Mouse (Mus musculus) megakaryocyte-erythroid progenitor cell, adult 5-6 weeks (primary cell): ENCODE measurements at regions not wholly inside any gene's neighbourhood (a gene's known extent, or its start where the extent isn't known, plus 50 kb on each side); places are given as distances from the start of the nearest gene placed in this dataset.

Experiments
- ATAC-seq: replicated peaks from 2 replicates; pipeline ENCODE4 v1.8.0; 2016; ENCODE audit warnings: mild to moderate bottlenecking, inconsistent platforms; ENCODE audit not compliant: severe bottlenecking, poor library complexity, low FRiP score, low TSS enrichment

DNA sequence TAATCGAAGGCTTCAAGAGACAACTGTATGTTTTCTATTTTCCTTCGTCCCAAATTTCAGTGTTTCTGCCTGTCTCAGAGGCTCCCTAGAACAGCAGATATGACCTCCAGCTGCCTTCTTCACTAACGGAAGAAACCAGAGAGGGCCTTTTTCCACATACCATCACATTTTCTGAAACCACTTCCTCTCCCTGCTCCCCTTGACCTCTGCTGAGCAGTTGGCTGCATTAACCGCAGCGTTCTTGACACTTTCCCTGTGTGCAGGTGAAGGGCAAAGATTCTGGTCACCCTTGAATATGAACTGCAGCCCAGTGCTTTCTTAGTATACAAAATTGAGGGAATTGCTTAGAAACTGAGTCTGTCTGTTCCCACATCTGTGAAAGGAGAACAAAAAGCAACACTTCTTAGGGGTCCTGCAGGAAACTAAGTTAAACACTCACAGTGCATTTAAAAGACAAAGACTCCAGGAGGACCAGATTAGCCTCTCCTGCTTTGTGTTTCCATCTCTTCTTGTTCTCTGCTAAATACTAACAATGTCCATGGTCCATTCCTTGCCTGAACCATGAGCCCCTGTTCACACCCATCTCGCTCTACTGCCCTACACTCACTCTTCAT is 98.4 kb downstream of the Akap11 start:
- ATAC-seq: no peak

DNA sequence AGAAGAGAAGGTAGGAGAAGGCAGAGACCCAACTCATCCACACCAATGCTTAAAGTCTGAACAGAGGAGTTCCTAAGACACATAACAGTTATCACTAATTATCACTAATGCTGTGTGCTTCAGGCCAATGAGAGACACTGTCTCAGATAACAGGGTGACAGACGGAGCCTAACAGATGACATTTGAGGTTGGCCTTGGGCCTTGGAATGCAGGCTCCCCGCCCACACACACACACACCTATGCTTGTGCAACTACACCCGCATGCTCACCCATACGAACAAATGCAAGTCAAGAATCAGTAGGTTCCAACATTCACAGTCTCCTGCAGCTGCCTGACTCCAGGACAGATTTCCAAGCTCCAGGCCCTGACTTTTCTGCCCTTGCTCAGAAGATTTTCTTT is 100.0 kb downstream of the Akap11 start:
- no peak for ATAC-seq

DNA sequence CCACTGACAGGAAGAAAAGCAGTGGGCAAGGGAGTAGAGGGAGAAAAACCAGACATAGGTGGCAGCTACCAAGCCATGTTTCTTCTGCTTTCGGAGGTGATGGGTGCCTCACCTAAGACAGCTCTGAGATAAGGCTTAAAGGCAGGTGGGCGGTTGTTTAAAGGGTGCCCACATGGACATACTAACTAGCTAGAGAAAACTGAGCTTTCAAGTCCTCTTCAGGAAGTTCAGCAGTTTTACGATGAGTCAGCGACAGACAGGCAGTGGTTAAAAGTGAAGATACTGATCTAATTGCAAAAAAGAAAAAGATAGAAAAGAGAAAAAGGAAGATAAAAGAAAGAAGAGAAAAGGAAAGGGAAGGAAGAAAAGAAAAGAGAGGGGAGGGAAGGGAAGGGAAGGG is 100.6 kb downstream of the Akap11 start:
- ATAC-seq: no peak

DNA sequence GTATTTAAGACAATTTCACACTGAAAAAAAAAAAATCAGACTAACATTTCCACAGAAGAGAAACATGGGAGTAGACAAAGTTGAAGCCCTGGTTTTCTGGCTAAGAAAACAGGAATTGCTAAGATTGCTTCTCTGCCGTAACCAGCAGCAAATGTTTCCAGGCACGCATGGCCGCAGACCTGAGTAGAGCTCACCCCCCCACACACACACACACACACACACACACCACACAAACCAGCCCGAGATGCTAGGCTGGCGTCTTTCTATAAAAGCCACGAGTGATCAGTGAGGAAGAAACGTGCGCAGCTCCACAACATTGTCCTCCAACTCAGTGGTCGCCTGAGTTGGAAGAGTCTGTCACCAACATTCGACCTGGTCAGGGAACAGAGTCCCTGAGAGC is 101.0 kb downstream of the Akap11 start:
- ATAC-seq: no peak

DNA sequence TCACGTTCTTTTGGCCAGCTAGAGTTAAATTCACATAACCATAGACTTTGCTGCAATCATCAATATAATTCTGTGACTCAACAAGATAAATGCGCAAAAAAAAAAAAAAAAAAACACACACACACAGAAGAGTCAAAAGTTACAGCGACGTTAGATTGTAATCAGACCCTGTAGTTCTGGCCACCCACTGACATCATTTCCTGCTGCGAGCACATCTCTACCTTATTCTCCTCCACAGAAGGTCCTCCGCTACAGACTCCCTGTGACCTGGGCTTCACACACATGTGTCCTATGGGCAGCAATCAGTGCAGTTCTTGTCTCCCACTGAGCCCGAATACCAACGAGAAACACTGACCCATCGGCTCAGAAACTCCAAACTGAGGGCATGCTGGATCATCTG is 101.9 kb downstream of the Akap11 start:
- no peak for ATAC-seq

DNA sequence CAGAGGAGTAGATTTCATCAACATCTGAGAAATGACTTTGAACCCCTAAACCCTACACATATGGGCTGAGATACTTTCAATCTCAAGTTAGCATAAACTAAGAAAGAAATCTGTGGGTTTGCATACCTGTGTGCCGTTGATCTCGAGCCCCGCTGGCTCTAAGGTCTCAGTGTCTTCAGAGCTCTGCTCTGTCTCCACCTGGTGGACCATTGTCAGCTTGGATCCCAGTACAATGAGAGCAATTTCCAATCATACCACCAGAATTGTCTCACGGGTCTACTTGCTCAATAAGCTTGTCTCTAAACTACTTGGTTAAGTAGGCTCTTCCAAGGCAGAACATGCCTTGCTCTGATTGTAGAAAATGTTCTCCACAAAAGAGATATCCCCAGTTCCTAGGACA is 102.5 kb downstream of the Akap11 start:
- no peak for ATAC-seq

DNA sequence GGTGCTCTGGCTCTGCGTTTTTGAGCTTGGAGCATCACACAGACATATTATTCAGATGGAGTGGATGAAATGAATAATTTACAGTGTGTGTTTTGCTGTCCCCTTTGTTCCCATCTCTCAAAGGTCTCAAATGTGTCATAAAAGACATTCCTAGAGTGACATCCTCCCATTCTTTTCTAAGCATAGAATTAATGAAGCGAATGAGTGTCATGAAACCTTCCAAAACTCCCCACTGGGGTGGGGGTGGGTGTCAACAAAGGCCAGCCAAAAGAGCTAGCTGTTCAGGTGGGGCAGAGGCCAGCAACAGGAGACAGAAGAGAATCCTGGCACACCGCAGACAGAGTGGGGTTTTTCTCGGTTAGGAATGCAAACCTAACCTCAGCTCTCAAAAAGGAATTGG is 104.1 kb downstream of the Akap11 start:
- no peak for ATAC-seq

DNA sequence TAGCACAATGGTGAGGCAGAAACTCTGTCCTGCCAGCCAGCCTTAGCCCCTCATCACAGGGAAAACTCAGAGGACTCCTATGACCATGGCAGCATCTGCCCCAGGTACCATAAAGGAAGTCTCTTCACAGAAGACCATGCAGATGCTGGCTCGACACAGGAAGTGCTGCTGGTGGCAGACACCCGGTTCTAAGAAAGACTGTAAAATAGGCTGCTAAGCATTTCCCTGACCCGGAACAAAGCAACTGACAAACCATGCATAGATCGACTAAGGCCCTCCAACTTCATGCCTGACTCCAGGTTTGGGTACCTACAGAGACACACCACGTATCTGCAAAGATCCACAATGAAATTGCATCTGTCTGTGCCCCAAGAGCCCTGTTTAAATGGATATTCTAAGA is 104.7 kb downstream of the Akap11 start:
- no peak for ATAC-seq

DNA sequence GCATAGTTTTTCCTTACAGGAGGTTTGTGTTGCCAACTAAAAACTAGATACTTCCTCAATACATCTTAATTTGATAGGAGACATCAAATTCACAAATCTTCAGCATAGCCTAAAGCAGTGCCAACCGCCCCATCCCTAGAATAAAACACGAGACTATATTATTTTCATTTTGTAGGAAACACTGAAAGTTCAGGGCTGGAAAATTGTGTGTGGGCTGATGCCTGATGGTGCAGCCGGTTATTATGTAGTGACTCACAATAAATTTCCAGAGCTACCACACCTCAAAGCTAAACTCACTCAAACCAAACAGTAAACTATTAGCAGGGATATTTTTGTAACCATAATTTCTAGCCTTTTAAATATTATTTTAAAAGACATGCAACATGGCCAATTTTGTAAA is 105.2 kb downstream of the Akap11 start:
- ATAC-seq: no peak

DNA sequence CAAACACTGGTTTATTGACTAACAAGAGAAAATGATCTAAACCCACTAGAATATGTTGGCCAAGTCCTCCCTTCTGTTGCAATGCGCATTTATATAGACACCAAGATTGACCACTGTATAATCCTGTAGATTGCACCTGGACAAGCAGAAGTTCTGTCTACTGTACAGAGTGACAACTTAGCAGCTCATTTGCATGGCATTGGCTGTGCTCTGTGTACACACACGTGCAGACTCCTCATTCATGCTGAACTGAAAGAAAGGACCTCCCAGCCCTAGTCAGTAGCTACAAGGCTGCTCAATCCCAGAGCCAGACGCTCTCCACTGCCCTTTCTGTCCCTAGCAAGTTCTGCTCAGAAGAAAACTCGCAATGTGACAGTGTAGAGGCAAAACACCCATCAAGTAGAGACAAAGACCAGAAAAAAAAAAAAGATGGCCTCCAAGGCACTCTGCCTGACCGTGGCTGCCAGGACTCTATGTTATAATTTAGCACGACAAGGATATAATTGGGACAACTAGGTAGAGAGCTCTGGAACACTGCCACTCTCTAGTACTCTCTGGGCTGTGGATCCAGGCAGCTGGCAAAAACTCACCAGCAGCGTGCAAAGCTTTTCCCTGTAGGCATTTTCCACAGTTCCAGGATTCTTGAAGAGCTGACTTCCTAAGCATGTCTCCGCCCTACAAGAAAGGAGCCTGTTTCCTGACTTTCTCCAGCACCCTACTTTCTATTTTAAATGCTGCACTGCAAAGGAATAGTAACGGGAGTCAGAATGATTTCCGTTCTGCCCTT is 108.2 kb downstream of the Akap11 start:
- ATAC-seq: no peak

DNA sequence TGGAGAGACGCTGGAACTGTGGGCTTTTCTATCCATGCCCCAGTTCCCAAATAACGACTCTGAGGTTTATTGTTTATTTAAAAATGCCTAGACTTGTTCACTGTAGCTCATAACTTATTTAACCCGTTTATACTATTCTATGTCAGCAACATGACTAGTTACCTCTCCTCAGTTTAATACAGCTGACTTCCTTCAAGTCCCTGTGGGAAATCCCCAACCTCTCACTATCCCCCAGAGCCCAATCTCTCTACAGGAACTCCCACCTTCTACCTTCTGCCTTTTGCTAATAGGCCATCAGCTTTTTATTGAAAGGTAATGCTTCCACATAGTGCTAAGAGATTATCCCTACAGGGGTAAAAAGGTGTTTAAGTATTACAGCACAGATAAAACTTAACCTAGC is 109.5 kb downstream of the Akap11 start:
- ATAC-seq: no peak

DNA sequence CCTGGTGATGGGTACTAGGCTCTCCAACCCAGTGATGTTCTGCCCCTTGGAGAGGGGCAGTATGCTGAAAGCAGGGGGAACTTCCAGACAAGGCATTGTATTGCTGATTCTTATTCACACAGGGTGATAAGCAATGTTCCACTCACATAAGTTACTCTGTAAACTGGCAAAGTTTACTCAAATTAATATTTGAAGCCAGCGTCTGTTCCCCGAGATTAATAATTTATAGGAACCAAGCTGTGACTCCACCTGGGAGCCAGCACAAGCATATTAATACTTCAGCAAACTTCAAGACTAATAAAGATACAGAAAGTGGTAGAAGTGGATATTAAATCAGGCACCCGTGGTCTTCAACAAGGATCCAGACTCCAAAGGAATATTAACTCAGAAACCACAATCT is 114.0 kb downstream of the Akap11 start:
- ATAC-seq: no peak

DNA sequence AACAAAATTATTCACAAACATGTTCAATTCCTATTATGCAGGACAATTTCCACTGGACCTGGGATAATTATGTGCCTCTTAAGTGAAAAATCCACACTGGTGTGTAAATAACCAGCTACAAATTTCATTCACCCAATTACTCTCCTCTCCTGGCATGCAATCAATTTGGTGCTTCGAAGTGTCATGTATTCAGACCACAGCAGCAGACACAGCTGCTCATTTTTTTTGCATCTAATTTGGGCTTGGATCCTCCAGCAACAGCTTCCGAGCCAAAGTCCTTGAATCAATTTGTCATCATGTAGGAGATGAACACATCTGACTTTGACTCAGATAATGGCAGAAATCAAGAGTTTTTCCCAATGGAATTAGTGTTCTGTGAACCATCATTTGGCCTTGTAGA is 113.1 kb upstream of the Tnfsf11 start:
- ATAC-seq: no peak

DNA sequence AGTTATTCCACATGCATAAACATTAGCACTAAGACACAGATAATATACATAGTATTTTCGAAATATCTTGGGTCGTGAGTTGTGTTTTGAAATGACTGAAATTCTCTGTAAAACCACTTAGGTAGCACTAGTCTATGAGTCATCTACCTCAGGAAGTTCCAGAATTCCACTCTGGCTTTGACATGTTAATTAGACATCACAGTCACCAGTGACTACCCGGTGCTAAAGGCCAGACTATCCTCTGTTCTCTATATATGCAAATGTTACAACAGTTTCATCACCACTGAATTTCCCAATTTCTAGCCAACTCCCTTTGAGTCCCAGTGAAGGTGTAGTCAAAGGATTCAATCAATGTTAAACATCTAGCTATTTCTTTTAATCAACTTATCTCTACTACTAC is 112.3 kb upstream of the Tnfsf11 start:
- ATAC-seq: no peak

DNA sequence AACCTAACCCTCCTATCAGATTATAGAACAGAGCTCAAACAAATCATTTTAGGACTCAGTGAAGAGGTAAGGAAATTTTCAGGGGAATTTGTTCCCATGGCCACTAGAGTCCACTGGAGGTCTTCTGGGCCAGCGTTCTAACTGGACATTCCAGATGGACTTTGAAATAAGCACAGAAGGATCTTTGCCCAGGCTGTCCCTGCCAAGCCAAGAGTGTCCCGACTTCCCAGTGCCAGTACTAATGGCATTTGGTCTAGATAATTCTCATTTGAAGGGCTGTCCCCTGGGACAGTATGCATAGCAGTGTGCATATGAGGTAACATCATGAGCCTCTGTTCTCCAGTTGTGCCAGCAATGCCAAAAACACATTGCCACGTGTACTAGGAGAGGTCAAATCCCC is 97.7 kb upstream of the Tnfsf11 start:
- ATAC-seq: no peak

DNA sequence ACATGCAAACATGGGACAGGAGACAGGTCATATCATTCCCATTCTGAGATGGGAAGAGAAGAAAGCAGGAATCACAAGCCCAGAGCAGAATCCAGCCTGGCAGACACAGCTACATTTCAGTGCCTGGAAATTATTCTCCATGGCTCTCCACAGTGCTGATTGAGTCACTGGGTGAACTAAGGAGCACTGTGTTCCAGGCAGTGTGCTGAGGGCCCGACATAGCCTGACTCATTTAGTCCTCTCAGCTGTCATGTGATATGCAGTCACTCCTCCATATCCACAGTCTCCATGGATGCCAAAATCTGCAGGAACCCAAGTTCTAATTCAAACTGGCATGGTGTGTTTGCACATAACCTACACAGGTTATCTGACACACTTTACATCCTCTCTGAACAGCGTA is 90.1 kb upstream of the Tnfsf11 start:
- no peak for ATAC-seq

DNA sequence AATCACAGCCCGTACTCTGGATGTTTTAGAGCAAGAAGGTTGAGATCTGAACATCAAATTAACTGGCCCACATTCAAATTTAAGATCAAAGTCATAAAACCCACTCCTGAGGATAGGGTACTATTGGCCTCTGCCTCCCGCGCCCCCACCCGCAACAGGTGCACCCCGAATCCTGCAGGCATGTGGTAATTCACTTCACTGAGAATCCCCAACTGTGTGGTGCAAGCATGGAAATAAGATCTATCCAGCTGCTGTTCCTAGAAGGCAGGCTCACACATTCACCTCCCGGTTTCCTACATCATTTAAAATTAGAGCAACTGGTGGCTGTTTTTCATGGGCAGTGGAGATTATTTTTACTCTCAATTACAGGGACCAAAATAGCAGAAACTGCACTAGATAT is 87.8 kb upstream of the Tnfsf11 start:
- no peak for ATAC-seq

DNA sequence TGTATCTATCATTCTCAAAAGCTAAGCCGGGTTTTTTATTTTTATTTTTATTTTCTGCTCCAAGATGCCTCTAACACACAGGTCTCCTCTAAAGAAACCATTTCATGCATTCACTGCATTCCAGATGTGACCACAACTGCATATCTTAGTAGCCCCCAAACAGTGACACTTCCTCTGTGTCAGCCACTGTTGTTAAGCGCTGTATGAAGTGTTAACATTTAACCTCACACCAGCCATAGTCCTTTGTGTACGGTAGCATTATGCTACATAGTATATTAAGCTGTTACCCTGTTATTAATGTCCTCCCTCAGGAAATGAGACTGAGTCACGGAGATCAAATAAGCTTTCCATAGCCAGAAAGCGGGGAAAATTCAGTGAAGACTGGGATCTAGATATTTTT is 79.2 kb upstream of the Tnfsf11 start:
- ATAC-seq: no peak

DNA sequence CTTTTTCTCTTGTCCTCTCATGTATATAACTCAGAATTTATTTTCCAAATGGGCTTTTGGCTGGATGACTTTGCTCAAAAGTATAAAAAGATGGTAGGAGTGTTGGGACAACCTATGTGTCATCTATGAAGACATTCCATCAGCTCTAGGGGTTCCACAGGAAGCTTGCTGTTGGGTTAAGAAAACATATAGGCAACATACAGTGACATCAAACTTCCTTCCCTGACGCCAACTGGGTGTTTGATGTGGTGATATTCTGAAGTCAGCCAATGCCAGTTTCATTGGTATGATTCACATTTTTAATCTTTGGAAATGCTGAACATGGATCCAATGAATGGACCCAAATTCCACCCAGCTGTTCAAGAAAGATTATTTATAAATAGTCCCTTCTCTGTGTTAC is 76.5 kb upstream of the Tnfsf11 start:
- no peak for ATAC-seq

DNA sequence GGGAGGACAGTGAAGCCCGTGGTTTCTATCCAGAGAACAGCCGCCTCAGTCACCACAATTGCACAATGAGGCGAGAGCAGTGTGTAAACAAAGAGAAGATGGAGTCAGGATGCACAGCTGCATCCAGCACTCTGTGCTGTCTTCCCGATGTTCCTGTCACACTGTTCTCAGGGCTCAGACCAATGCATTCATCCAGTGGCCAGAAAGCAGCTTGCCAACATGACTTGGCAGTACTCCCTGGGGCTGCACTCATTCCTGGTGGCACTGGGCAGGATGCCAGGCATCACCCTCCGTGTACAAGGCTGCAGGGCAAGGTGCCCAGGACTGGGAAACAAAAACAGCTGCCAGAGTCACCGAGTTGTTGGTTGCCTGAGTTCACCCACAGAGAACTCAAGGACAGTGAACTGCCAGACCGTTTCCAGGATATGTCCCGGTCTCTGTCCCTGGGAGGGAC is 75.4 kb upstream of the Tnfsf11 start:
- ATAC-seq: 0 out of 2 replicates have a peak, but pooled peaks have one; percentile 30

DNA sequence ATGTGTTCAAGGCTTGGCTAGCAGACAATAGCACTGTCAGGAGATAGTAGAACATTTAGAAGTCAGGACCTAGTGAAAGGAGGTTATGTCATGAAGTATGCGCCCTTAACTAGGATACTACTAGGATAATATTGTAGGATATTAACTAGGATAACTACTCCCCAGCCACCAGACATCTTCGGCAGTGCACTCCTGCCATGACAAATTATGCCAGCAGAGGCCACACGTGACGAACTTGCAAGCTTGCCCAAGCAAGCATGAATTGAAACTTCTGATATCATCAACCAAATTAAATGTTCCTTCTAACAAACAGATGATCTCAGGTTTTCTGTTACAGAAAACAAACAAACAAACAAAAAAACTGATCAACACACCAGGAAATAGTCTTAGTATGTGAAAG is 72.2 kb upstream of the Tnfsf11 start:
- ATAC-seq: no peak
